Mouse (Mus musculus): ENCODE results near the gene Ap5m1. TPM values are rescaled to one million over a fixed set of nuclear protein-coding genes. Genes with fewer than 3 reads are reported as not detected.
"Not testable (repeated sequence)": the region's sequence is repeated elsewhere in the genome, so short reads cannot be mapped to it uniquely, and the experiment has no call there.

Ap5m1 gene
- polyA plus RNA-seq, 1 experiment from 2014 or later: 30.1 TPM

DNA sequence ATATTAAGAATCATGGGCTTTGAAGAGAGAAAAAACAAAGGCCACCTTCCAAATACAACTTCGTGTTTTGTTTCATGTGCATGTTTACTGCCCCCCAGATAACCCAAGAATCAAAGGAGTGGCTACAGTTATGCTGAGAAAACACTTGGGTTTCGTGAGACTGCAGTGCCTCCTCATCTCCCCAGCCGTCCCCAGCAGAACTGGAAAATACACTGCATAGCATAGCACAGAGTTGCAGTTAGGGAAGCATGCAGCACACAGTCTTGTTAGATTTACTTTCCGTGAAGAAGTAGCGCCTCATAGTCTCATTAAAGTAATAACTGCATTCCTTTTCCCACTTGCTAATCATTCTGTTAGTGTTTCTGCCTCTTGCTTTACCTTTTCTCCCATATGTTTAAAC is 24.2 kb downstream of the Ap5m1 start:
- 43% methylated on average over 5 of the region's 5 CpGs for WGBS
- no peak overlapping the region for H3K9ac ChIP-seq (replicated peaks; ENCODE audit: low read length)
- H3K4me1 ChIP-seq (ENCODE audit: control insufficient read depth, insufficient read depth, low read length): no peaks in the 10 kb centered on the region
- no peak for ATAC-seq (replicated peaks; ENCODE audit: insufficient number of reproducible peaks, low FRiP score, low TSS enrichment, low read depth)
- no peaks in the 10 kb centered on the region for H3K9me3 ChIP-seq (replicated peaks; ENCODE audit: control insufficient read depth, low read length)
- no peaks in the 10 kb centered on the region for H3K27me3 ChIP-seq (ENCODE audit: control insufficient read depth, insufficient read depth, low read length)
- no peaks in the 10 kb centered on the region for H3K36me3 ChIP-seq (replicated peaks; ENCODE audit: control insufficient read depth, insufficient read depth, low read depth, low read length)
- no peak overlapping the region for H3K27ac ChIP-seq (replicated peaks; ENCODE audit: low read depth, low read length)
- no peak for DNase-seq (ENCODE audit: low spot score)
- no peak overlapping the region for H3K4me2 ChIP-seq (ENCODE audit: low read depth, low read length)
- no peak overlapping the region for H3K4me3 ChIP-seq (ENCODE audit: low read depth, low read length)

DNA sequence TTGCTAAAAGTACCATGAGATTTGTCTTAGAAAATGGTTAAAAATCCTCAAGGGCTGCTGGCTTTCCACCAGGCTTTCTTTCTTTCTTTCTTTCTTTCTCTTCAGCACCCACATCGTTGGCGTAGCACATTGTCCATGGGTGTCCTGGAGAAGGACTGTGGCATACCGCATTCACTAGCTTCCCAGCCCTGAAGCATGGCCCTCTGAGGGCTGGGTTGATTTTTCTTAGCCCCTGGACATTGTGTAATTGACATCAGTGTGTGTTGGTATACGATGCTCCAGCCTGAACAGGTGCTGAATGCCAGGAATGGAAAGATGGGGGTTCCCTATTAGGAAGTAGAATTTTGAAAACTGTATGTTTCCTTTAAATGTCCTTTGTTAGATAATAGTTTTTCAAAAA is 25.4 kb downstream of the Ap5m1 start:
- H3K4me2 ChIP-seq (ENCODE audit: low read depth, low read length): no peak overlapping the region
- H3K36me3 ChIP-seq (replicated peaks; ENCODE audit: control insufficient read depth, insufficient read depth, low read depth, low read length): no peaks in the 10 kb centered on the region
- H3K9me3 ChIP-seq (replicated peaks; ENCODE audit: control insufficient read depth, low read length): no peaks in the 10 kb centered on the region
- H3K4me3 ChIP-seq (ENCODE audit: low read depth, low read length): no peak overlapping the region
- no peak for DNase-seq (ENCODE audit: low spot score)
- ATAC-seq (replicated peaks; ENCODE audit: insufficient number of reproducible peaks, low FRiP score, low TSS enrichment, low read depth): no peak
- H3K27me3 ChIP-seq (ENCODE audit: control insufficient read depth, insufficient read depth, low read length): no peaks in the 10 kb centered on the region
- no peak overlapping the region for H3K27ac ChIP-seq (replicated peaks; ENCODE audit: low read depth, low read length)
- H3K4me1 ChIP-seq (ENCODE audit: control insufficient read depth, insufficient read depth, low read length): no peaks in the 10 kb centered on the region
- WGBS: 87% methylated on average over 4 of the region's 4 CpGs
- H3K9ac ChIP-seq (replicated peaks; ENCODE audit: low read length): no peak overlapping the region

DNA sequence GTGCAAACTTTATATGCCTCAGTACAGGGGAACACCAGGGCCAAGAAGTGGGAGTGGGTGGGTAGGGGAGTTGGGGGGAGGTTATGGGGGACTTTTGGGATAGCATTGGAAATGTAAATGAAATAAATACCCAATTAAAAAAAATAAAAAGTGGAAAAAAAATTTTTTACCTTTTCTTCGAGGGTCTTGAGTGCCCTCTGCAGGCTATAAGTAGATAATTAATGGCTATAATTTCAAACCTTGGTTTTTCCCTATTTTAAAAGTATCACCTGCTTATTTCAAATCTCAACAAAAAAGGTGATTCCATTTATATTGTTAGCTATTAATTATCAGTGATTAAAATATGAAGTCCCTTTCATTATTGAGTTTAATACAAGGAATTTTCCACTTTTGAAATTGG is 25.9 kb downstream of the Ap5m1 start:
- WGBS: 51% methylated on average over 1 of the region's 1 CpGs
- not testable (repeated sequence) for H3K4me3 ChIP-seq (ENCODE audit: low read depth, low read length); DNase-seq (ENCODE audit: low spot score); H3K4me1 ChIP-seq (ENCODE audit: control insufficient read depth, insufficient read depth, low read length); H3K27ac ChIP-seq (replicated peaks; ENCODE audit: low read depth, low read length); H3K9ac ChIP-seq (replicated peaks; ENCODE audit: low read length); H3K9me3 ChIP-seq (replicated peaks; ENCODE audit: control insufficient read depth, low read length); H3K27me3 ChIP-seq (ENCODE audit: control insufficient read depth, insufficient read depth, low read length); H3K36me3 ChIP-seq (replicated peaks; ENCODE audit: control insufficient read depth, insufficient read depth, low read depth, low read length); H3K4me2 ChIP-seq (ENCODE audit: low read depth, low read length); ATAC-seq (replicated peaks; ENCODE audit: insufficient number of reproducible peaks, low FRiP score, low TSS enrichment, low read depth)

DNA sequence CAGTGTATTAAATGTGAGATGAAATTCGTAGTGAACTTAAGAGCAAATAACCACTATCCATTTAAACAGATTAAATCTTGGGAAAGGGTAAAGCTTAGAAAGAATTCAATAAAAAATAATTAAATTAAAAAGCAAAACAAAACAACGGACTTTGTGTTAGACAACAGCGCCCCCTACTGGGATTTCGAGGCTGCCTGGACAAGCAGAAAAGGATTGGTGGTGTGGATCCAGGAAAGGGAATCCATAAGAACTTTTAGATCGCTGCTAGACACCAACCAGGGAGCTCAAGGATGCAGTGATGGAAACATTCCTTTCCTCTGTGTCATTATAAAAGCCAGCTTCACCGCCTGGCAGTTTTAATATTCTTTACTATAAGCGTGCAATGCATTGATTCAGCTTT is 52.5 kb downstream of the Ap5m1 start:
- DNase-seq (ENCODE audit: low spot score) (peak; percentile 76), ATAC-seq (replicated peaks; ENCODE audit: insufficient number of reproducible peaks, low FRiP score, low TSS enrichment, low read depth) (no peak)
- no peak overlapping the region for H3K9ac ChIP-seq (replicated peaks; ENCODE audit: low read length)
- H3K27me3 ChIP-seq (ENCODE audit: control insufficient read depth, insufficient read depth, low read length): no peaks in the 10 kb centered on the region
- H3K9me3 ChIP-seq (replicated peaks; ENCODE audit: control insufficient read depth, low read length): no peaks in the 10 kb centered on the region
- no peak overlapping the region for H3K4me3 ChIP-seq (ENCODE audit: low read depth, low read length)
- H3K4me1 ChIP-seq (ENCODE audit: control insufficient read depth, insufficient read depth, low read length): no peaks in the 10 kb centered on the region
- H3K36me3 ChIP-seq (replicated peaks; ENCODE audit: control insufficient read depth, insufficient read depth, low read depth, low read length): no peaks in the 10 kb centered on the region
- no peak overlapping the region for H3K4me2 ChIP-seq (ENCODE audit: low read depth, low read length)
- 13% methylated on average over 7 of the region's 7 CpGs for WGBS
- no peak overlapping the region for H3K27ac ChIP-seq (replicated peaks; ENCODE audit: low read depth, low read length)

DNA sequence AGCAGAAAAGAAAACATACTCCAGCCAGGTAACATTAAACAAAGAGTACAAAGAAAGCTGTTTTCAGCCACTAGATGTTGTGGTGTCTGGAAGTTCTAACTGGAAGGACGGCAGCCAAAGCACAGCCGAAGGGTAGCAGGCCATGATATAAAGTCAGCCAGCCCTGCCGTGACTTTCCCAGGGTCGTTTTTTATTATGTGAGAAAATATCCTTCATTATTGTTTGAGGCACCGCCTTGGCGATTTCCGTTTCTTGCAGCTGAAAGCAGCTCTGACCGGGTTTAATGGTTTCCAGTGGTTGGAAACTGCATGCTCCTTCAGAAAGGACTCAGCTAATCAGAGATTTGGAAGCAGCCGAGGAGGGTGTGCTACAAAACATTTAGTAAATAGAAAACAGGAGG is 55.8 kb downstream of the Ap5m1 start:
- H3K9ac ChIP-seq (replicated peaks; ENCODE audit: low read length): no peak overlapping the region
- H3K36me3 ChIP-seq (replicated peaks; ENCODE audit: control insufficient read depth, insufficient read depth, low read depth, low read length): no peaks in the 10 kb centered on the region
- H3K4me3 ChIP-seq (ENCODE audit: low read depth, low read length): no peak overlapping the region
- no peaks in the 10 kb centered on the region for H3K9me3 ChIP-seq (replicated peaks; ENCODE audit: control insufficient read depth, low read length)
- 50% methylated on average over 9 of the region's 9 CpGs for WGBS
- H3K27me3 ChIP-seq (ENCODE audit: control insufficient read depth, insufficient read depth, low read length): no peaks in the 10 kb centered on the region
- H3K4me2 ChIP-seq (ENCODE audit: low read depth, low read length): no peak overlapping the region
- DNase-seq (ENCODE audit: low spot score) (peak; percentile 59), ATAC-seq (replicated peaks; ENCODE audit: insufficient number of reproducible peaks, low FRiP score, low TSS enrichment, low read depth) (no peak)
- H3K4me1 ChIP-seq (ENCODE audit: control insufficient read depth, insufficient read depth, low read length): no peaks in the 10 kb centered on the region
- 0 out of 2 replicates have a peak overlapping the region, but pooled peaks have one; percentile 20 for H3K27ac ChIP-seq (replicated peaks; ENCODE audit: low read depth, low read length)

DNA sequence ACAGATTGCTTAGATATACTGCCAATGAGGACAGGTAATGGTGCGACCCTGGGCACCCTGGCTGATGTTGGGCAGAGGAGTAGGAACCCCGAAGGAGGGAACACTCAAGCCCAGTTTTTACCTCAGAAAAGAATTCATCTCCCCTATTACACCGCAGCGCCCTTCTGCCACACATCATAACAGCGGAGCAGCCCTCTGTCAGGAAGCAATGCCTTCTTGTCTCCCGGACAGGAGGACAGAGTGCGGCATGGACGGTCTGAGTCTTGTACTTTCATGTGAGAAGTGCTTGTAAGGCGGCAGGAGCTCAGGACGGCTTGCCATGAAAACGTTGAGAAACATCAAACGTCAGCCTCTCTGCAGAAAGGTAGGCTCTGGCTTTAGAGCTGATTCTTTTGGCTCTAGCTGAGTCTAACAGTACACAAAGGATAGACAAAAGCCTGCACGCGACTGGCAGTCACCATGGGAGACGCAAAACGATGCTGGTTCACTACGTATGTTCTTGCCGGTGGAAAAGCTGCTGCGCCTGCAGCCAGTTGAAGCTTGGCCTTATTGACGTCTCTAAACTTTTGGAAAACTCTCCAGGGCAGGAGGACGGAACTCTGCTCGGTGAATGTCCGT is 61.4 kb downstream of the Ap5m1 start:
- no peak overlapping the region for H3K4me3 ChIP-seq (ENCODE audit: low read depth, low read length)
- DNase-seq (ENCODE audit: low spot score): no peak

DNA sequence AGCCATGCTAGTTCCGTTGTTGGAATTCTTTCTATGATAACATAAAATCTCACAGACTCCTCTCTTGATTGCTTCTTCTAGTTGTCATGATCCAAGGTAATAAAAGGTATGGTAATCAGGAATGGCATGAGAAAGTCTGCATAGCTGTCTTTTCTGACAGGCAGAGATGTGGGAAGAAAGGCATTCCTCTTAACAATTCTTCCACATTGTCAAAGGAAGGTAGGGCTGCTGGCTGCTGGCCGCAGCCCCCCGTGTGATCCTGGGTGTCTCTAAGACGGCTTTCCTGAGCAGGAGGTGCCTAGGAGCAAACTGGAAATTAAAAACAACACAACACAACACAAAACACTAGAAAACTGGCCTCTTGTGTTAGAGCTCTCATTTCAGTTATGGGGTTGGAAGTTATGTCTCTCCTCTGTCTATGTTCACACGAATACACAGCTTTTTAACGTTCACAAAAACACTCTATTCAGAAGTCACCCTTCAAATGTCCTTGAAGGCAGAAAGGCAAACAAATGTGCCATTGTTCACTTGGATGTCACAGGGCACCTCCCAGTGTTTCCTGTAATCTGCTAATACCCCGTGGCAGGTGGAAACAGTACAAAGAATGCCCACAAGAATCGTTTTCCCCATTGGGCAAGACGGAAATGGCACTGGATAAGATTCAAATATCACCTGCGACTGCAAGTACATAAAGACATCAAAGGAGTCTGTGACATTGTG is 62.8 kb downstream of the Ap5m1 start:
- no peak for DNase-seq (ENCODE audit: low spot score)
- 41% methylated on average over 10 of the region's 10 CpGs for WGBS

More for the DNA sequence above, 61.4 kb downstream of the Ap5m1 start:
- H3K27ac ChIP-seq (replicated peaks; ENCODE audit: low read depth, low read length): no peak overlapping the region
- H3K9ac ChIP-seq (replicated peaks; ENCODE audit: low read length): no peak overlapping the region
- H3K4me2 ChIP-seq (ENCODE audit: low read depth, low read length): no peak overlapping the region
- H3K36me3 ChIP-seq (replicated peaks; ENCODE audit: control insufficient read depth, insufficient read depth, low read depth, low read length): no peaks in the 10 kb centered on the region
- no peaks in the 10 kb centered on the region for H3K27me3 ChIP-seq (ENCODE audit: control insufficient read depth, insufficient read depth, low read length)
- WGBS: 77% methylated on average over 23 of the region's 23 CpGs
- no peak for ATAC-seq (replicated peaks; ENCODE audit: insufficient number of reproducible peaks, low FRiP score, low TSS enrichment, low read depth)
- H3K9me3 ChIP-seq (replicated peaks; ENCODE audit: control insufficient read depth, low read length): no peaks in the 10 kb centered on the region
- no peaks in the 10 kb centered on the region for H3K4me1 ChIP-seq (ENCODE audit: control insufficient read depth, insufficient read depth, low read length)

DNA sequence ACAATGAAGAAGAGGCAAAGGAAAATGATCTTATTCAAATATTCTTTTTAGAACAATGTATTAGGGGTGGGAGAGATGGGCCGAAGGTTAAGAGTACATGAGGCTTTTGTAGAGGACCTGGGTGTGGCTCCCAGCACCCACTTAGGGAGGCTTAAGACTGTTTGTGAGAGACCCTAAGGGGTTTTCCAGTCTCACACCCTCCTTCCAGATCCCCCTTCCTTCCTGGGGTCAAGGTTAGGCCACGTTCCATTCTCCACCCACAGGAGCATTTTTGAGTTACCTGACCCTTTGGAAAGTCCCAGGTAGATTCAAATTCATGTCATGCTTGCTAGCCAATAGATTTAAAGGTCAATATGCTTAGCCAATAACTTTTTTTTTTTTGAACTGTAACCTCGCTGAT is 66.5 kb downstream of the Ap5m1 start:
- 92% methylated on average over 3 of the region's 3 CpGs for WGBS
- Histone ChIP-seq H3K4me1 (ENCODE audit: control insufficient read depth, insufficient read depth, low read length) (no peaks in the 10 kb centered on the region), H3K27ac (replicated peaks; ENCODE audit: low read depth, low read length) (no peak overlapping the region), H3K9me3 (replicated peaks; ENCODE audit: control insufficient read depth, low read length) (no peaks in the 10 kb centered on the region), H3K4me3 (ENCODE audit: low read depth, low read length) (no peak overlapping the region), H3K27me3 (ENCODE audit: control insufficient read depth, insufficient read depth, low read length) (no peaks in the 10 kb centered on the region), H3K4me2 (ENCODE audit: low read depth, low read length) (no peak overlapping the region), H3K36me3 (replicated peaks; ENCODE audit: control insufficient read depth, insufficient read depth, low read depth, low read length) (no peaks in the 10 kb centered on the region), H3K9ac (replicated peaks; ENCODE audit: low read length) (no peak overlapping the region)
- no peak for ATAC-seq (replicated peaks; ENCODE audit: insufficient number of reproducible peaks, low FRiP score, low TSS enrichment, low read depth)
- DNase-seq (ENCODE audit: low spot score): no peak

More for the DNA sequence above, 62.8 kb downstream of the Ap5m1 start:
- H3K27ac ChIP-seq (replicated peaks; ENCODE audit: low read depth, low read length): no peak overlapping the region
- no peak overlapping the region for H3K4me3 ChIP-seq (ENCODE audit: low read depth, low read length)
- no peaks in the 10 kb centered on the region for H3K27me3 ChIP-seq (ENCODE audit: control insufficient read depth, insufficient read depth, low read length)
- H3K9me3 ChIP-seq (replicated peaks; ENCODE audit: control insufficient read depth, low read length): no peaks in the 10 kb centered on the region
- H3K4me2 ChIP-seq (ENCODE audit: low read depth, low read length): no peak overlapping the region
- no peak for ATAC-seq (replicated peaks; ENCODE audit: insufficient number of reproducible peaks, low FRiP score, low TSS enrichment, low read depth)
- H3K36me3 ChIP-seq (replicated peaks; ENCODE audit: control insufficient read depth, insufficient read depth, low read depth, low read length): no peaks in the 10 kb centered on the region
- H3K9ac ChIP-seq (replicated peaks; ENCODE audit: low read length): no peak overlapping the region
- no peaks in the 10 kb centered on the region for H3K4me1 ChIP-seq (ENCODE audit: control insufficient read depth, insufficient read depth, low read length)

Data from embryonic facial prominence, embryonic 11.5 days (tissue).